Mouse (Mus musculus) liver, embryonic 14.5 days (tissue): ENCODE results near the gene Adam22.

Source experiments
- CTCF ChIP-seq: IDR thresholded peaks from 2 replicates; pipeline ENCODE4 v1.5.1; 2016; ENCODE audit warnings: antibody characterized with exemption, low read depth, control low read depth
- EP300 ChIP-seq: IDR thresholded peaks from 2 replicates; pipeline ENCODE4 v1.6.1; 2016; ENCODE audit warnings: antibody characterized with exemption, low read depth

DNA sequence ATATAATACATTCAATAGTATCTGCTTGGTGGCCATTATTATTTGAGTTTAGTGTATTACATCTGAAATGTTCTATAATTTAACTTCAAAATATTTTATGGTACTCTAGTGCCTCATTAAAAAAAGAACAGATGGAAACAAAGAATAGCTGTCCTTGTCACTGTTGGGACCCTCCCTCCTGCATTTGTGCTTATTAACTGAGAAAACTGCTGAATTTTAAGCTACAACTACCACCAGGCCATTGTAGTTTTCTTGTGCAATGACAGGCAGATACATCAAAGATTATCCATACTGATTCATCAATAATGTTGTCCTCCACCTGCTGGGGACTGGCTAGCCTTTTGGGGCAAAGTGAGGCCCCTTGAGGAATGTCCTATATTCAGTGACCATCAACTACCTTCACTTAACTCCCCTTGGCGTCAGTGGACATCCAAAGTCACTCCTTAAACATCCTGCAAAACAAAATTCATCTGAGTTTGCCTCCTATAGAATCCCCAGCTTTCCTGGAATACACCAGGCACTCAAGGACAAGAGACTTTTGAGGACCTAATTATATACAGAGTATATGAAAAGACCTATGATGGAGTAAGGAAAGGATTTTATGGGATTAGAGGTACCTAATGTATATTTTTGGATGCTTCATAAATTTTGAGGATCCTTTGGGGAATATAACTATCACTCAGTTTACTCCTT, 26.1 kb upstream of the Adam22 start:
- TF ChIP-seq EP300 (no peak), CTCF (no peak)
